Mouse (Mus musculus) lung, embryonic 14.5 days (tissue): ENCODE measurements around the gene Hdgfl2. TPM values are rescaled to one million over a fixed set of nuclear protein-coding genes. Genes with fewer than 3 reads are reported as not detected.

ENCODE experiments used
- ATAC-seq: fragments of 200-750 bp; cut with Nextera tagmentation; 2 replicates; pipeline ENCODE4 v1.8.0; 2017; ENCODE audit warnings: mild to moderate bottlenecking, moderate TSS enrichment, moderate library complexity; ENCODE audit not compliant: insufficient read depth
- DNase-seq: peaks from one replicate; pipeline ENCODE4 v3.0.0-alpha.2; 2015
- H3K27ac ChIP-seq: fragments of 300-500 bp; sonication (generic); 2 replicates; pipeline ENCODE4 v1.5.1; 2014; ENCODE audit warnings: low read depth, mild to moderate bottlenecking, moderate library complexity
- H3K27me3 ChIP-seq: fragments of 300-500 bp; sonication (generic); 2 replicates; pipeline ENCODE4 v1.6.1; 2014; ENCODE audit warnings: low read length, control low read depth; ENCODE audit not compliant: insufficient read depth
- H3K36me3 ChIP-seq: fragments of 300-500 bp; sonication (generic); 2 replicates; pipeline ENCODE4 v1.6.1; 2014; ENCODE audit warnings: control low read depth; ENCODE audit not compliant: insufficient read depth
- H3K4me1 ChIP-seq: fragments of 300-500 bp; sonication (generic); 2 replicates; pipeline ENCODE4 v1.6.1; 2014; ENCODE audit warnings: antibody characterized with exemption, control low read depth; ENCODE audit not compliant: insufficient read depth
- H3K4me2 ChIP-seq: fragments of 300-500 bp; sonication (generic); 2 replicates; pipeline ENCODE4 v1.6.1; 2014; ENCODE audit warnings: mild to moderate bottlenecking
- H3K4me3 ChIP-seq: fragments of 300-500 bp; sonication (generic); 2 replicates; pipeline ENCODE4 v1.5.1; 2014; ENCODE audit warnings: low read depth, low read length
- H3K9ac ChIP-seq: fragments of 300-500 bp; sonication (generic); 2 replicates; pipeline ENCODE4 v1.6.1; 2014
- H3K9me3 ChIP-seq: fragments of 300-500 bp; sonication (generic); 2 replicates; pipeline ENCODE4 v1.6.1; 2016; ENCODE audit warnings: low read depth, low read length, control low read depth
- CTCF ChIP-seq: IDR thresholded peaks from 2 replicates; pipeline ENCODE4 v1.5.1; 2016; ENCODE audit warnings: antibody characterized with exemption, low read depth
- WGBS: fragments of 180-500 bp; shearing (Covaris S2); extraction: QIAGEN DNeasy Blood & Tissue Kit; methylation state at CpG from one replicate; pipeline ENCODE4 v1.1.7; 2014; 5-methylcytosine and 5-hydroxymethylcytosine counted together
- polyA plus RNA-seq: library from polyadenylated mRNA; unstranded; fragments of >200 nt; fragmentation: Nextera tagmentation; extraction: Ambion mirVana; gene quantifications from 2 replicates; pipeline ENCODE4 v1.2.1, GENCODE M21; 2014

Hdgfl2 gene
- polyA plus RNA-seq, 1 experiment from 2014 or later: 111 TPM

GRCm38 (mm10) chr17:56148790-56149618 is 69.6 kb downstream of the Hdgfl2 start:
- Histone ChIP-seq H3K36me3 (no peaks in the 10 kb centered on the region), H3K4me1 (0 out of 2 replicates have a peak, but pooled peaks cover 5% of the 10 kb centered on the region), H3K4me3 (peak overlapping the region; percentile 23; the same call in 1 of the 2 replicates), H3K9me3 (no peaks in the 10 kb centered on the region), H3K27ac (no peak overlapping the region), H3K4me2 (peak overlapping the region; percentile 48), H3K27me3 (peaks cover 52% of the 10 kb centered on the region), H3K9ac (peak overlapping the region; percentile 20)
- no peak for DNase-seq
- WGBS: 3% methylated on average over 30 of the region's 30 CpGs
- ATAC-seq: no peak
- TF ChIP-seq CTCF: no peak

GRCm38 (mm10) chr17:56149897-56150296 is 70.5 kb downstream of the Hdgfl2 start:
- no peak for TF ChIP-seq CTCF

More at GRCm38 (mm10) chr17:56149897-56150296, 70.5 kb downstream of the Hdgfl2 start:
- Histone ChIP-seq H3K27ac (no peak overlapping the region), H3K27me3 (peaks cover 44% of the 10 kb centered on the region), H3K36me3 (no peaks in the 10 kb centered on the region), H3K4me1 (0 out of 2 replicates have a peak, but pooled peaks cover 5% of the 10 kb centered on the region), H3K9ac (no peak overlapping the region), H3K9me3 (no peaks in the 10 kb centered on the region), H3K4me2 (no peak overlapping the region), H3K4me3 (no peak overlapping the region)
- no peak for DNase-seq
- WGBS: 34% methylated on average over 2 of the region's 2 CpGs
- ATAC-seq: no peak

Other genes starting within 250 kb of the Hdgfl2 start
- 9.9 and 11.5 TPM in 2 replicates for gene Zfp119a, start 200.7 kb upstream of the Hdgfl2 start, polyA plus RNA-seq
- gene Zfp959, start 187.5 kb upstream of the Hdgfl2 start, polyA plus RNA-seq: 13.3 and 16.4 TPM in 2 replicates
- gene Zfp119b, start 130.1 kb upstream of the Hdgfl2 start, polyA plus RNA-seq: 5.1 and 5.4 TPM in 2 replicates
- 0.84 and 1.7 TPM in 2 replicates for gene Ebi3, start 127.0 kb upstream of the Hdgfl2 start, polyA plus RNA-seq
- gene Yju2, start 120.5 kb upstream of the Hdgfl2 start, polyA plus RNA-seq: 21.8 and 22.0 TPM in 2 replicates
- gene Shd, start 109.2 kb upstream of the Hdgfl2 start, polyA plus RNA-seq: 11.4 and 12.0 TPM in 2 replicates
- gene Fsd1, start 93.1 kb upstream of the Hdgfl2 start, polyA plus RNA-seq: 6.6 and 11.5 TPM in 2 replicates
- 14.4 and 14.9 TPM in 2 replicates for gene Stap2, start 74.0 kb upstream of the Hdgfl2 start, polyA plus RNA-seq
- 127 TPM in 2 replicates for gene Mpnd, start 73.9 kb upstream of the Hdgfl2 start, polyA plus RNA-seq
- gene Sh3gl1, start 43.0 kb upstream of the Hdgfl2 start, polyA plus RNA-seq: 154 and 160 TPM in 2 replicates
- gene Chaf1a, start 39.2 kb upstream of the Hdgfl2 start, polyA plus RNA-seq: 28.0 and 30.4 TPM in 2 replicates
- gene Ubxn6, start 4.6 kb upstream of the Hdgfl2 start, polyA plus RNA-seq: 30.5 and 31.3 TPM in 2 replicates
- gene Plin4, start 30.2 kb downstream of the Hdgfl2 start, polyA plus RNA-seq: 0.12 and 0.28 TPM in 2 replicates
- gene Plin5, start 38.0 kb downstream of the Hdgfl2 start, polyA plus RNA-seq: 0.34 and 0.86 TPM in 2 replicates
- 0.17 TPM in 1 of 2 replicates, not detected in the other for gene Lrg1, start 42.4 kb downstream of the Hdgfl2 start, polyA plus RNA-seq
- 1.7 and 1.8 TPM in 2 replicates for gene Sema6b, start 60.7 kb downstream of the Hdgfl2 start, polyA plus RNA-seq
- gene Tnfaip8l1, start 82.8 kb downstream of the Hdgfl2 start, polyA plus RNA-seq: 14.5 and 16.2 TPM in 2 replicates
- 93.0 and 95.3 TPM in 2 replicates for gene Mydgf, start 104.3 kb downstream of the Hdgfl2 start, polyA plus RNA-seq
- 37.9 and 41.3 TPM in 2 replicates for gene Dpp9, start 139.3 kb downstream of the Hdgfl2 start, polyA plus RNA-seq
- 14.5 and 15.4 TPM in 2 replicates for gene Fem1a, start 177.2 kb downstream of the Hdgfl2 start, polyA plus RNA-seq
- gene Ticam1, start 197.2 kb downstream of the Hdgfl2 start, polyA plus RNA-seq: 4.5 and 4.9 TPM in 2 replicates
- gene Plin3, start 213.2 kb downstream of the Hdgfl2 start, polyA plus RNA-seq: 69.7 and 71.0 TPM in 2 replicates
- not detected in 2 replicates for gene Arrdc5, start 220.7 kb downstream of the Hdgfl2 start, polyA plus RNA-seq
- 137 and 147 TPM in 2 replicates for gene Uhrf1, start 223.7 kb downstream of the Hdgfl2 start, polyA plus RNA-seq
- 31.3 and 36.7 TPM in 2 replicates for gene Kdm4b, start 246.4 kb downstream of the Hdgfl2 start, polyA plus RNA-seq